Mouse (Mus musculus): ENCODE measurements around the gene Drc7.

DNA sequence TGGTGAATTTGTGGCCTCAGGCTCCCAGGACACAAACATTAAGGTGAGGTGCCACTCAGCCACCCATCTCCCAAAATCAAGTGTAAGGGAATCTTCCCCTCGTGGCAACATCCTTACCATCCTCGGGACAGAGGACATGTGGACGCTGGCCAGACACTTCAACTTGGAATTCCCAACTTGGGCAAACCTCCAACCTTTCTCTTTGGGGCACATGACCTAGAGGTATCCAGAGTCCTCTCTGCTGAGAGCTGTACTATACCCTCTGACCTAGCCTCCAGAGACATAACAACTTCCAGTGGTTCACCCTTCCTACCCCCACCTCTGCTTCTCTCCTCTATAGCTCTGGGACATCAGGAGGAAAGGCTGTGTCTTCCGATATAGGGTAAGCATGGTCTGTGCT lies 38.7 kb downstream of the Drc7 start:
- no peak for TF ChIP-seq CTCF (IDR thresholded peaks at IDR 0.05; ENCODE audit: control insufficient read depth, insufficient read depth, insufficient read length)
- no peak for TF ChIP-seq MAX (IDR thresholded peaks at IDR 0.05)
- TF ChIP-seq CEBPB (IDR thresholded peaks at IDR 0.05; ENCODE audit: low read depth) = no peak
- no peak for TF ChIP-seq FOSL1 (IDR thresholded peaks at IDR 0.05; ENCODE audit: insufficient read depth, low read length, poor library complexity, severe bottlenecking)
- no peak for TF ChIP-seq USF1 (IDR thresholded peaks at IDR 0.05; ENCODE audit: low read depth)
- TF ChIP-seq MYOD1 (IDR thresholded peaks at IDR 0.05; ENCODE audit: control insufficient read depth, insufficient read length, low read depth) = no peak

Data from C2C12 (cell line).